Mouse (Mus musculus): ENCODE measurements at regions not wholly inside any gene's neighbourhood (a gene's known extent, or its start where the extent isn't known, plus 50 kb on each side); places are given as distances from the start of the nearest gene placed in this dataset.

DNA sequence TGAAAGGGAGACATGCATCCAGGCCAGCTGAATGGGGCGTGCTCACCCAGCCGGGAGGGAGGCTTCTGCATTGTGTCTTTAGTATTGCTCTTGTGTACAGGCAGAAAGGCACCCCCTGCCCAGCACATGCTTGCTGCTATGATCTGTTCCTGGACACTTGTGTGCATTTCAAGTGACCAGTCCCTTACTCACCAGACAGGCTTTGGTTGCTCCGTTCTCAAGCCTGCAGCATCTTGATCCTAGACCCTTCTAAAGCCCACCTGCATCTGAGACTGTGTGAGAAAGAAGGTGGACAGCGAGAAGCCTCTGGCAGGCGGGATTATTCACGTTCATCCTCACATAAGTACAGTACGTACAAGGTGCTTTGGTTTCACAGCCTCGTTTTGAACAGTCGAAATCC lies 336.5 kb upstream of the Sall1 start:
- Histone ChIP-seq H3K27ac (no peak overlapping the region), H3K4me2 (no peak overlapping the region), H3K36me3 (no peaks in the 10 kb centered on the region), H3K9ac (no peak overlapping the region), H3K27me3 (peaks cover 9% of the 10 kb centered on the region; the same call in 1 of the 2 replicates), H3K4me1 (replicated peaks) (peaks cover 16% of the 10 kb centered on the region), H3K4me3 (no peak overlapping the region), H3K9me3 (no peaks in the 10 kb centered on the region)
- 71% methylated on average over 9 of the region's 9 CpGs for WGBS
- ATAC-seq (ENCODE audit: low FRiP score), result no peak

DNA sequence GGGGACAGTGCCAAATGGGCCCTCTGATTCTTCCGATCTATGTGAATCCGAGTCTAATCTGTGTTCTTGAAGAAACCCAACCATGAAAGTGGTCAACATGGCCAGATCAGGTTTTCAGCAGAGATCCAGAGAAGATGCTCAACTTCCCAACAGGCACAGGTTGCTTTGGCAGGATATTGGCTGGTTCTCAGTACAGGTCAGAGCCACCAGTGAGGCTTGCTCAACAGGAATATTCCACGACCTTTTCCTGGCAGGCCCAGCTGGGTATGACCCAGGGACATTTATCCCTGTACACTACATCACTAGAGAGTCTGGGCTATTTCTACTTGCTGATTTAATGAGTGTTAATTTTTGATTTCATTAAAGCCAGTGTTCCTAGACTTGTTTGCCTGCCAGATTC lies 328.8 kb upstream of the Sall1 start:
- Histone ChIP-seq H3K9me3 (no peaks in the 10 kb centered on the region), H3K27me3 (no peaks in the 10 kb centered on the region), H3K4me2 (no peak overlapping the region), H3K4me1 (replicated peaks) (no peaks in the 10 kb centered on the region), H3K36me3 (no peaks in the 10 kb centered on the region), H3K27ac (no peak overlapping the region), H3K4me3 (no peak overlapping the region), H3K9ac (no peak overlapping the region)
- no peak for ATAC-seq (ENCODE audit: low FRiP score)
- WGBS, result 92% methylated on average over 3 of the region's 3 CpGs

DNA sequence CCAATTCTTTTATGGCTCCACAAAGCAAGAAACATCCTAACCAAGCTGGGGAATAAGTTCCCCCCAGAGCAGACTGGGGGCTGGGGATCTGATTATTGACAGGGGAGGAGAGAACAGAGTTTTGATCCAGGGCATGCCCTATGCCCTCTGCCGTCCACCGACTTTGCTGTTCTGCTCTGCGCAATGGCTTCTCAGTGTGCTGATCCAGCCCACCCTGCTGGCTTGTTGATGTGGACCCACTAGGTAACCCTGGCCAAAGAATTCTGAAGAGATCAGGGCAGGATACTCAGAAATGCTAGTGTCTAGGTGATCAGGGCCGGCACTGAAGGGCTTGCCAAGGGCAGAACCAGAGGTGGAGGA lies 327.8 kb upstream of the Sall1 start:
- Histone ChIP-seq H3K4me3 (no peak overlapping the region), H3K36me3 (no peaks in the 10 kb centered on the region), H3K27me3 (no peaks in the 10 kb centered on the region), H3K9me3 (no peaks in the 10 kb centered on the region), H3K4me1 (replicated peaks) (no peaks in the 10 kb centered on the region), H3K27ac (no peak overlapping the region), H3K4me2 (no peak overlapping the region), H3K9ac (no peak overlapping the region)
- 47% methylated on average over 4 of the region's 4 CpGs for WGBS
- no peak for ATAC-seq (ENCODE audit: low FRiP score)

DNA sequence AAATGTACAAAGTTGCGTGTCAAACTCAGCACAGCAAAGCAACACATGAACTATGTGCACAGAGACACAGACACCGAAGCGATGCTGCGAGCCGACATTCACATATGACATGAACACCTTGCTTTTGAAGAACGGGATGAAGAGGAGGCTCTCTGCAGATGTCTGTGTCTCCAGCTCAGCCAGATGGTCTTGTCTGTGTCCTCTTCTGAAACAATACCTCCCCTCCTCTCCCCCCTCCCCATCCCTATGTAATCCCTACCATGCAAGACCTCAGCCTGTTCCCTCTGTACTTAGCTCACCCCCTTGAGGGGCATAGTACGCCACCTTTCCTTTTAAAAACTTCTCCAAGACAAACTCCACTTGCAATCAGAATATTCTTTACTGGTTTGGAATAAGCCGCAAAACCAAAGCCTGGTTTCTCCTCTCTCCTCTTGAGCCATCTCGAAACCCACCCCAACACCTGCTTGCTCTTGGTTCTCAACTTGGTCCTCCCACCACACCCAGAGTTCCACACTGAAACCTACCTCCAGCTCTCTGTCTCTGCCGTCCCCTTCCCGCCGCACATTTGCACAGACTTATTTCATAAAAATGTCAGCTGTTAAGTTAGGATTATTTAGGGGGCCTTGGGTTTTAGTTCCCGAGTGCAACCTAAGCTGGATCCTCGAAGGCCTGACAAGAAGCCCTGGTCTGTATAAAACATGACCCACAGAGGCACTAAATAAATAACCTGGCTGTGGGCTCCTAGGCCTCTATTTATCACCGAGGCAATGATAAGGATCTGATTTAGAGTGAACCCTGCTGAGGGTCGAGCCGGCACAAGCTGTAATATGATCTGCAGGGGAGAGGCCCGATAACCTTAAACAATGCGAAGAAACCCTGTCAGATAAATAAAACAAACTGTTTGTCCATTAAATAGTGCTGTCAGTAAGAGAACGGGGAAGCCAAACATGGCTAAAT lies 327.1 kb upstream of the Sall1 start:
- no peak for ATAC-seq (ENCODE audit: low FRiP score)
- H3K27ac ChIP-seq, result no peak overlapping the region
- H3K9ac ChIP-seq, result no peak overlapping the region
- H3K9me3 ChIP-seq, result no peaks in the 10 kb centered on the region
- H3K4me1 ChIP-seq (replicated peaks), result no peaks in the 10 kb centered on the region
- no peak overlapping the region for H3K4me3 ChIP-seq
- no peak overlapping the region for H3K4me2 ChIP-seq
- no peaks in the 10 kb centered on the region for H3K27me3 ChIP-seq
- H3K36me3 ChIP-seq, result no peaks in the 10 kb centered on the region
- WGBS, result 64% methylated on average over 20 of the region's 20 CpGs

DNA sequence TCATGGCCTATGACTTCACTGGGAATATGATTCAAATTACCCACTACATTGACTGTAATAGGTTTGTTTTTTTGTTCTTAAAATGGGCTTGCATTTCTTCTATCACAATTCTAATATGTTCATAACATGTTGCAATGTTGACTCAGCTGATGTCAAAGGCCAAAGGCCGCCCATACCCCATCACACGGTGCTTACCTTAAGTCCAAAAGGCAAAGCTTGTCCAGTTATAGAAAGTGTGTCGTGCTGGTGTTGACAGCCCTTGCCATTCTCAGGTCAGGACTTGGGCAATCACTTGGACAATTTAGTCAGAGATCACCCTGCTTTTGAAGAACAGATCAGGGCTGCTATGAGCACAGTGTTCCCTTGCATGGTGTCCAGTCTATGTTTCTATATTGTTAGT lies 321.5 kb upstream of the Sall1 start:
- no peaks in the 10 kb centered on the region for H3K36me3 ChIP-seq
- H3K4me2 ChIP-seq, result no peak overlapping the region
- H3K27ac ChIP-seq, result no peak overlapping the region
- 95% methylated on average over 3 of the region's 3 CpGs for WGBS
- no peak overlapping the region for H3K9ac ChIP-seq
- H3K27me3 ChIP-seq, result no peaks in the 10 kb centered on the region
- H3K4me1 ChIP-seq (replicated peaks), result no peaks in the 10 kb centered on the region
- no peak for ATAC-seq (ENCODE audit: low FRiP score)
- no peaks in the 10 kb centered on the region for H3K9me3 ChIP-seq
- no peak overlapping the region for H3K4me3 ChIP-seq

DNA sequence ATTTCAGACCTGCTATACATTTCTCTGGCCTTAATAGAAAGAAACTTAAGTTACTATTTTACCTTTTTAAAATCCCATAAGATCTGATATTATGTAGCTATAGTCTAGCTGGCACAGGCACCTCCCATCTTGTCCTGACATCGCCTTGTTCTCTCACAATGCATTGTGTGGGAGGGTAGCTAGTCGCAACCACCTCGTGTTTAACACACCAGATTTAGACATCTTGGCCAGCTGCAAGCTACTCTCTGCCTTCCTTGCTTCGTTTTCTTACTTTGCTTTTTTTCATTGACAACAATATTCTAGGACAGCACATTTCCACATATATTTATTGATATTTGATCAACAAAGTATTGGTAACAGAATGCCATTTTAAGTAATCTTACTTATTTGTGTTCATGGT lies 314.4 kb upstream of the Sall1 start:
- Histone ChIP-seq H3K27me3 (no peaks in the 10 kb centered on the region), H3K9me3 (no peaks in the 10 kb centered on the region), H3K4me1 (replicated peaks) (no peaks in the 10 kb centered on the region), H3K27ac (no peak overlapping the region), H3K36me3 (no peaks in the 10 kb centered on the region), H3K4me3 (no peak overlapping the region), H3K9ac (no peak overlapping the region), H3K4me2 (no peak overlapping the region)
- WGBS, result 74% methylated on average over 4 of the region's 4 CpGs
- no peak for ATAC-seq (ENCODE audit: low FRiP score)

DNA sequence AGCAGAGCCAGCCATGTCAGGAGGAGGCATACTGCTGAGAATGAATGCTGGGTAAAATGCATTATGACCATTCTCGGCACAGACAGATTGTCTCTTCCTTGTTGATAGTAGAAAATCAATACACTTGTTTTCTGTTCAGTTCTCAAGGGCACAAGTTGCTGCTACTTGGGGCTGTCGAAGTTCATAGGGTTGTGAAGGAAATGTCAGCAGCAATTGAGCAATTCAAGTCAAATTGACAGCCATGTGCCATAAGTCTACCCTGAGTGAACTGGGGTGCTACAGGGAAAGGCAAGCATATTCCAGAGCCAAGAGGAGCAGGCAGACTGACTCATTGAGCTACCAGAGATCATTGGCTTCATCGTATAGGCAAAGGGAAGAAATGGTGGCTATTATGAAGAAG lies 301.6 kb upstream of the Sall1 start:
- no peak for ATAC-seq (ENCODE audit: low FRiP score)
- H3K9me3 ChIP-seq, result peaks cover 7% of the 10 kb centered on the region; the same call in 1 of the 2 replicates
- H3K4me3 ChIP-seq, result no peak overlapping the region
- 76% methylated on average over 3 of the region's 3 CpGs for WGBS
- no peak overlapping the region for H3K9ac ChIP-seq
- H3K4me1 ChIP-seq (replicated peaks), result no peaks in the 10 kb centered on the region
- no peak overlapping the region for H3K4me2 ChIP-seq
- H3K27me3 ChIP-seq, result no peaks in the 10 kb centered on the region
- H3K36me3 ChIP-seq, result no peaks in the 10 kb centered on the region
- no peak overlapping the region for H3K27ac ChIP-seq

DNA sequence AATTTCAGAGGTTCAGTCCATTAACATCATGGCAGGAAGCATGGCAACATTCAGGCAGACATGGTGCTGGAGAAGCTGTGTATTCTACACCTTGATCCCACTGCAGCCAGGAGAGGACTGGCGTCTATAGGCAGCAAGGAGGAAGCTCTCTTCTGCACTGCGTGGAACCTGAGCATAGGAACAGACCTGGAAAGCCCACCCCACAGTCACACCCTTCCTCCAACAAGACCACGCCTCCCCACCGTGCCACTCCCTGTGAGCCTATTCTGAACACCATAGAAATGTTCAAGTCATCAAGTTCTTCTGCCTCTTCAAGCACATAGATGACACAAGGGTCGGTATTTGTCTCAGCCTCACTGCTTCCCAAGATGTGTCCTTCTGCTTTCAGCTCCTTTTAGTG lies 297.7 kb upstream of the Sall1 start:
- WGBS, result 92% methylated on average over 5 of the region's 5 CpGs
- Histone ChIP-seq H3K36me3 (no peaks in the 10 kb centered on the region), H3K4me1 (replicated peaks) (no peaks in the 10 kb centered on the region), H3K4me3 (no peak overlapping the region), H3K27ac (no peak overlapping the region), H3K9ac (no peak overlapping the region), H3K9me3 (peaks cover 7% of the 10 kb centered on the region; the same call in 1 of the 2 replicates), H3K27me3 (no peaks in the 10 kb centered on the region), H3K4me2 (no peak overlapping the region)
- no peak for ATAC-seq (ENCODE audit: low FRiP score)

DNA sequence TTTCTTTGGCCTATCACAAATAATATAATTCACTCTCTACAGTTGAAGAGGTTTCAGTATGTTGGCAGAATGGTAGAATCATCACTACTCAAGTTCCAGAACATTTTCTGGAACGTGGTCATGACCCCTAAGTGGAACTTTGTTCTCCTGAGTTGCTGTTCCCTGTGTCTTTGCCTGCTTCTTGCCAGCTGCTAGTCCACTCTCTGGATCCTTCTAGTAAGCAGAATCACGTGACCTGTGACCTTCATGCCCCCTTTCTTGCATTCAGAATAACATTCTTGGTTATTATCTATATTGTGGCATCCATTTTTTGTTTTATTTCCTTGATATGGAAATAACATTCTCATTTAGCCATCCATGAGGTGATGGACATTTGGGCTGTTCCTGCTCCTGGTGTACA lies 291.5 kb upstream of the Sall1 start:
- Histone ChIP-seq H3K27ac (no peak overlapping the region), H3K9me3 (no peaks in the 10 kb centered on the region), H3K4me3 (no peak overlapping the region), H3K9ac (no peak overlapping the region), H3K4me1 (replicated peaks) (0 out of 2 replicates have a peak, but pooled peaks cover 2% of the 10 kb centered on the region), H3K27me3 (no peaks in the 10 kb centered on the region), H3K4me2 (no peak overlapping the region), H3K36me3 (no peaks in the 10 kb centered on the region)
- 85% methylated on average over 2 of the region's 2 CpGs for WGBS
- ATAC-seq (ENCODE audit: low FRiP score), result no peak

DNA sequence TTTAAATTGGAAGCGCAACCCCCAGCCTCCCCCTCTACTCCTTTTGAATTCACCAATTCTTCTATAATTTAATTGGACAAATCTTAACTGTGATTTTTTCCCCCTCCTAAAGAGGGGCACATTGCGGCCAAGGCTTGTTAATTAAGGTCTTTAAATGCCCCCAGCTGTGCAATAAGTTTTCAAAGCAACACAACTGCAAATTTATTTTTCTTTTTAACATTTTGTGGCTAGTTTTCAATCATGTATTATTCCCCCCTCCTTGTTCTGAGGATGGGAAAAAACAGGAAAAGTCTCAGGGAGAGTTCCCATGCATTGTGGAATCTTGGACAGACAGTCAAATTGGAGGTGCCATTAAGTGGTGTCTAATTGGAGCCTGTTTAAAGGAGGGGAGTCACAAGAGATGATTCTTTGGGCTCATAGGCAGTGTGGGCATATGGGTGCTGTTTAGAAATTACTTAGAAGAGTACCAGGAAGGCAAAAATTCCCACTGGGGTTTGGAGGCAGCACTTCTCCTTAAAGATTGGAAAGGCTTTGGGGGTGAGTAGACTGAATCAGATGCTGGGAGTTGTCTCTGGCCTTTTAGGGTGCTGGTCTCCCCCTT lies 281.9 kb upstream of the Sall1 start:
- 73% methylated on average over 2 of the region's 2 CpGs for WGBS

DNA sequence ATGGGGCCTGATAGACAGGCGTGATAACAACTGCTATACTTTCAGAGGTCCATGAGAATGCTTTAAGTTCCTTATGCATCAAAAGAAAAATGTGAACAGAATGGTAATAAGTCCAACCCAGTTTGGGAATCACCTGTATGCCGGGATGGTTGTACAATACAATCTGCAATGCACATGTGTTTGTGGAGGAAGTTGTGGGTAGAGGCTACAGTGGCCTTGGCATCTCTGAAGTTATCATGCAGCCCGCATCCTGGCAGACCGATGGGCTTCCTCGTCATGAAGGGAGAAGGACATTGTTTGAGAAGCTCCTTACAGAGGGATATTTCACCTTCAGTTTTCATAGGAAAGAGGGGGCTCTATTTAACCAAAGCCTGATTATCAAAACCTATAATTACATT lies 281.3 kb upstream of the Sall1 start:
- Histone ChIP-seq H3K9me3 (no peaks in the 10 kb centered on the region), H3K36me3 (no peaks in the 10 kb centered on the region), H3K4me2 (no peak overlapping the region), H3K27ac (no peak overlapping the region), H3K9ac (no peak overlapping the region), H3K27me3 (0 out of 2 replicates have a peak, but pooled peaks cover 2% of the 10 kb centered on the region), H3K4me3 (no peak overlapping the region), H3K4me1 (replicated peaks) (peaks cover 18% of the 10 kb centered on the region)
- no peak for ATAC-seq (ENCODE audit: low FRiP score)
- WGBS, result 53% methylated on average over 5 of the region's 5 CpGs

More for the DNA sequence above, 281.9 kb upstream of the Sall1 start:
- Histone ChIP-seq H3K4me2 (no peak overlapping the region), H3K4me3 (no peak overlapping the region), H3K4me1 (replicated peaks) (peaks cover 22% of the 10 kb centered on the region), H3K36me3 (no peaks in the 10 kb centered on the region), H3K9me3 (no peaks in the 10 kb centered on the region), H3K9ac (no peak overlapping the region), H3K27ac (no peak overlapping the region), H3K27me3 (0 out of 2 replicates have a peak, but pooled peaks cover 2% of the 10 kb centered on the region)
- no peak for ATAC-seq (ENCODE audit: low FRiP score)

DNA sequence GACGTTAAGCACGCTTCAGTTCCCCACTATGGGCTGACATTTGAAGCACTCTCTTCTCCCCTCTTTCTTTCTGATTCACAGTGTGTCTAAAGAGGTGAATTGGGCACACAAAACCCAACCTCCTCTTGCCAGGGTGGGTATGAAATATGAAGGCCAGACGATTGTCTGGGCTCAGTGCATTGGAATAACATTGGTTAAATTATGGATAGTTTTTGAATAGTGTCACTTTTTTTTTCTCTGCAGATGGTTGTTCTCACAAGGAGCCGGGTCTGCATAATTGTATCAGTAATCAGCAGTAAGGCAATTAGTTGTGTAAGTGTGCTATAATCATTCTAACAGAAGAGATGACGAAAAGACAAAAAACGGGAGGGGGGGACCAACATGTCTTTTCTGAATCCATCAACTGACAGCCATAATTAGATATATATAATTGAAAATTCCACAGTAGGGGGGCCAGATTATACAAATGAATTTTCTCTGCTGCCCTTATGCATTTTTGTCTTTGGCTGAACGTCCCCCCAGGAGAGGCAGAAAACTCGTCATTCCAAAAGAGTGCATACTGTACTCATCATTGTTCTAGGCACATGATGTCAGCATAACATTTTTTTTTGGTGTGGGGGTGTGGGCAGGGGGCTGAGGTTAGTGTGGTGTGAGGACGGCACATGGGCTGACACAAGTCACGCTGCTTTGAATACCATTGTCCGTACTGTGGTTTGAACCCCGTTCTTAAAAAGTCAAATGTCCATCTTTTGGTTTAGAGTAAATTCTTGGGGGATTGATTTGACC lies 280.7 kb upstream of the Sall1 start:
- Histone ChIP-seq H3K4me1 (replicated peaks) (peaks cover 16% of the 10 kb centered on the region), H3K27ac (no peak overlapping the region), H3K9me3 (no peaks in the 10 kb centered on the region), H3K27me3 (0 out of 2 replicates have a peak, but pooled peaks cover 2% of the 10 kb centered on the region), H3K4me2 (no peak overlapping the region), H3K36me3 (no peaks in the 10 kb centered on the region), H3K9ac (no peak overlapping the region), H3K4me3 (no peak overlapping the region)
- 30% methylated on average over 12 of the region's 12 CpGs for WGBS
- no peak for ATAC-seq (ENCODE audit: low FRiP score)
